Mouse (Mus musculus) heart, embryonic 16.5 days (tissue): Measurements from ENCODE around the gene Myh9. TPM values are rescaled to one million over a fixed set of nuclear protein-coding genes. Genes with fewer than 3 reads are reported as not detected.
A peak's percentile ranks its signal among the peaks of the same experiment; 100 is the strongest.

Source experiments
- ATAC-seq: fragments of 200-750 bp; cut with Nextera tagmentation; replicated peaks from 2 replicates; pipeline ENCODE4 v1.8.0; 2017; ENCODE audit warnings: moderate number of reproducible peaks; ENCODE audit not compliant: insufficient read depth, low FRiP score; ENCODE audit errors: extremely low read depth
- H3K27ac ChIP-seq: fragments of 300-500 bp; sonication (generic); 2 replicates; pipeline ENCODE4 v1.5.1; 2014; ENCODE audit warnings: mild to moderate bottlenecking, low read length, control low read depth, moderate library complexity
- H3K27me3 ChIP-seq: fragments of 300-500 bp; sonication (generic); 2 replicates; pipeline ENCODE4 v1.6.1; 2014; ENCODE audit warnings: low read length, mixed read lengths; ENCODE audit not compliant: control insufficient read depth, insufficient read depth
- H3K36me3 ChIP-seq: fragments of 300-500 bp; sonication (generic); 2 replicates; pipeline ENCODE4 v1.6.1; 2014; ENCODE audit not compliant: control insufficient read depth, insufficient read depth
- H3K4me1 ChIP-seq: fragments of 300-500 bp; sonication (generic); 2 replicates; pipeline ENCODE4 v1.6.1; 2014; ENCODE audit warnings: low read length, mixed read lengths; ENCODE audit not compliant: control insufficient read depth, insufficient read depth
- H3K4me2 ChIP-seq: fragments of 300-500 bp; sonication (generic); 2 replicates; pipeline ENCODE4 v1.6.1; 2014; ENCODE audit warnings: low read depth, mild to moderate bottlenecking, control low read depth, low read length
- H3K4me3 ChIP-seq: fragments of 300-500 bp; sonication (generic); 2 replicates; pipeline ENCODE4 v1.5.1; 2014; ENCODE audit warnings: mild to moderate bottlenecking, control low read depth, low read length
- H3K9ac ChIP-seq: fragments of 300-500 bp; sonication (generic); 2 replicates; pipeline ENCODE4 v1.6.1; 2014; ENCODE audit warnings: low read length, control low read depth
- H3K9me3 ChIP-seq: fragments of 300-500 bp; sonication (generic); replicated peaks from 2 replicates; pipeline ENCODE4 v1.6.1; 2016; ENCODE audit warnings: low read length; ENCODE audit not compliant: control insufficient read depth
- WGBS: fragments of 180-500 bp; shearing (Covaris S2); extraction: QIAGEN DNeasy Blood & Tissue Kit; methylation state at CpG from one replicate; pipeline ENCODE4 v1.1.7; 2014; 5-methylcytosine and 5-hydroxymethylcytosine counted together
- polyA plus RNA-seq: library from polyadenylated mRNA; unstranded; fragments of >200 nt; fragmentation: Nextera tagmentation; extraction: Ambion mirVana; gene quantifications from 2 replicates; pipeline ENCODE4 v1.2.1, GENCODE M21; 2015

Gene Myh9
- polyA plus RNA-seq, 1 experiment from 2014 or later: 22.8 TPM

DNA sequence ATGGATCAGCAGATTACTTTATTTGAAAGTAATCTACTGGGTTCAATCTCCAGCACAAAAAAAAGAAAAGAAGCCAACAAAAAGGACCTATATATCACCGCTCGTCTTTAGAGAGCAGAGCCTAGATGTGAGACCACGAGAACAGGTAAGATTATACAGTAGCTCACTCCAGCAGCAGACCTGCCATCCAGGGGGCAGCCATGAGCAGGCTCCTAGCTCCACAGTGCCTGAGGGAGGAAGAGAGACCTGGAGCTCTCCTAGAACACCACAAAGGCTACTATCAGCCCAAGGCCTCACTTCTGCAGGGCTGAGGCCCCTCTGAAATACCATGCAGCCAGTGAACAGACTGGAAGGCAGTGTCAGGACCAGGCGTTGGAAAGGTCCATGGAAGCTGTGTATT lies 39.0 kb downstream of the Myh9 start:
- ATAC-seq: no peak
- peak overlapping the region; percentile 84 for H3K27ac ChIP-seq
- H3K9ac ChIP-seq: peak overlapping the region; percentile 57; the same call in 1 of the 2 replicates
- no peaks in the 10 kb centered on the region for H3K9me3 ChIP-seq
- H3K4me1 ChIP-seq: peaks cover 85% of the 10 kb centered on the region
- H3K4me2 ChIP-seq: no peak overlapping the region
- H3K4me3 ChIP-seq: no peak overlapping the region
- WGBS: 81% methylated on average over 4 of the region's 4 CpGs
- no peaks in the 10 kb centered on the region for H3K27me3 ChIP-seq
- peaks cover 18% of the 10 kb centered on the region for H3K36me3 ChIP-seq

DNA sequence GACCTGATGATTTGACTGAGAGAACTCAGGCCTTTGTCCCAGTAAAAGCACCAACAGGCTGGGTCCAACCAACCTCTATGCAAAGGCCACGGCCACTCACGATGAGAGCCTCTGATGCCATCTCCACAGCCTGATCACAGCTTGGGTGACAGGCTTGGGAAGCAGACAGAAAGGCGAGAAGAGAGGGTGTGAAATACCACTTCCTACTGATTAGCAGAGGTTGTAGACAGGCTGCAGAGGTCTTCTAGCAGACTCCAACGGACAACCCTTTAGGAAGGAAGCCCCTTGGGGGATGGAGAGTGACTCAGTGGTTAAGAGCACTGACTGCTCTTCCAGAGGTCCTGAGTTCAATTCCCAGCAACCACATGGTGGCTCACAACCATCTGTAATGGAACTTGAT lies 40.8 kb downstream of the Myh9 start:
- Histone ChIP-seq H3K4me2 (no peak overlapping the region), H3K4me3 (no peak overlapping the region), H3K9me3 (no peaks in the 10 kb centered on the region), H3K9ac (peak overlapping the region; percentile 70), H3K27me3 (no peaks in the 10 kb centered on the region), H3K27ac (peak overlapping the region; percentile 99), H3K4me1 (peaks cover 84% of the 10 kb centered on the region), H3K36me3 (peaks cover 10% of the 10 kb centered on the region)
- no peak for ATAC-seq
- 14% methylated on average over 4 of the region's 4 CpGs for WGBS

DNA sequence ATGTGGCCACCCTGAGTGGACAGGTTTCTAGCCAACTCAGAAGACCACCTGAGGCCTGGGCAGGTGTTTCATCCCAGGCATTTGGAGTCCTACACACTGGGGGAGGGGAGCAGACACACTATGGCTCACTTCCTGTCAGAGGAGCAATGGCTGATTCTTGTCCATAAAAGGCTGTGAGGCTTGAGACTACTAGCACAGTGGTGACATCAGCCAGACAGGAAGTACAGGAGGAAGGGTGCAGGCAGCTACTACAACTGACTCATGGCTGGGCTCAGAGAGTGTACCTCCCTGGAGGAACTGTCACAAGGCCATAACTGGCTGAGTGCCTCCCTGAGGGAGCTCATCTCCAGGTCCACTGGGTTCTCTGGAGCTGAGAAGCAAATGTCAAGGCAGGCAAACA lies 41.5 kb downstream of the Myh9 start:
- Histone ChIP-seq H3K9ac (peak overlapping the region; percentile 70), H3K9me3 (no peaks in the 10 kb centered on the region), H3K4me2 (peak overlapping the region; percentile 19; the same call in 1 of the 2 replicates), H3K4me1 (peaks cover 83% of the 10 kb centered on the region), H3K27me3 (no peaks in the 10 kb centered on the region), H3K4me3 (no peak overlapping the region), H3K36me3 (peaks cover 14% of the 10 kb centered on the region), H3K27ac (peak overlapping the region; percentile 99)
- ATAC-seq: peak; percentile 49

GRCm38 (mm10) chr15:77799491-77800474 lies 42.2 kb downstream of the Myh9 start:
- Histone ChIP-seq H3K9ac (peak overlapping the region; percentile 70), H3K27ac (peak overlapping the region; percentile 99), H3K4me1 (peaks cover 79% of the 10 kb centered on the region), H3K4me2 (peak overlapping the region; percentile 46; the same call in 1 of the 2 replicates), H3K9me3 (no peaks in the 10 kb centered on the region), H3K27me3 (no peaks in the 10 kb centered on the region), H3K4me3 (no peak overlapping the region), H3K36me3 (peaks cover 15% of the 10 kb centered on the region)
- 65% methylated on average over 8 of the region's 8 CpGs for WGBS
- ATAC-seq: no peak

DNA sequence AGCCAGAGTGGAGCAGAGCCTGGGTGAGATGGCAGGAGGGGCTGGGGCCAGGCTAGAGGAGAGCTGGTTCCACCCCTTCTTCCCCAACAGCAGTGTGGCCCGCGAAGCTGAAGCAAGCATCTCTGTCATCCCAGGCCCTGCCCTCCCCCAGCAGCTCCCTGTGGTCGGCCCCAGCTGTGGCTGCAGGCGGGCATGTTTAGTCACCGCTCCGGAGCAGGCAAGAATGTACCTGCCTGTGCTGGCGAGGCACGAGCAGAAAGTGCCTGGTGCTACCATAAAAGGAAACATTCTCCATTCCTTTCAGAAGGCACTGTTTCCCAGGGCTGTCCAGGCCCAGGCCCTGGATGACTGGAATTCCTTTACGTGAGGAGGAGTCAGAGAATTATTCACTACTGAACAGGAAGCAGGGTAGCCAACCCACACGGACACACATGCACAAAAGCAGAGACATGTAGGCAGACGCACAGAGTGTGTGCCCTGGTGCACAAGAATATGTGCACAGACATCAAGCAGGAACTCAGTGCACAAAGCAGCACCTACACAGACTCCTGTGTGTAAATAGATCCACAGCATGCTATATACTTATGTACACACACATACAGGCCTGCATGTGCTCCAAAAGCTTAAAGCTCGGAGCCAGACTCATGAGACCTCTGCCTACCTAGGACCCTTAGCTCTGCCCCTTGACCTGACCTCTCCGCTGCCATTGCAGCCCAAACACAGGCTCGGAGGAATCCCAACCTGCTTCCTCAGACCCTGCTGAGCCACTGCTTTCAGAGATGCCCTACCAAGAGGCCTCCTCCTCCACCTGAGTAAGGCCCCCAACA lies 43.1 kb downstream of the Myh9 start:
- H3K9me3 ChIP-seq: no peaks in the 10 kb centered on the region
- H3K9ac ChIP-seq: peak overlapping the region; percentile 70
- no peaks in the 10 kb centered on the region for H3K27me3 ChIP-seq
- WGBS: 11% methylated on average over 14 of the region's 14 CpGs
- H3K4me1 ChIP-seq: peaks cover 77% of the 10 kb centered on the region
- peak; percentile 80 for ATAC-seq
- peak overlapping the region; percentile 46 for H3K4me2 ChIP-seq
- peaks cover 15% of the 10 kb centered on the region for H3K36me3 ChIP-seq
- peak overlapping the region; percentile 99 for H3K27ac ChIP-seq
- 0 out of 2 replicates have a peak overlapping the region, but pooled peaks have one; percentile 2 for H3K4me3 ChIP-seq

DNA sequence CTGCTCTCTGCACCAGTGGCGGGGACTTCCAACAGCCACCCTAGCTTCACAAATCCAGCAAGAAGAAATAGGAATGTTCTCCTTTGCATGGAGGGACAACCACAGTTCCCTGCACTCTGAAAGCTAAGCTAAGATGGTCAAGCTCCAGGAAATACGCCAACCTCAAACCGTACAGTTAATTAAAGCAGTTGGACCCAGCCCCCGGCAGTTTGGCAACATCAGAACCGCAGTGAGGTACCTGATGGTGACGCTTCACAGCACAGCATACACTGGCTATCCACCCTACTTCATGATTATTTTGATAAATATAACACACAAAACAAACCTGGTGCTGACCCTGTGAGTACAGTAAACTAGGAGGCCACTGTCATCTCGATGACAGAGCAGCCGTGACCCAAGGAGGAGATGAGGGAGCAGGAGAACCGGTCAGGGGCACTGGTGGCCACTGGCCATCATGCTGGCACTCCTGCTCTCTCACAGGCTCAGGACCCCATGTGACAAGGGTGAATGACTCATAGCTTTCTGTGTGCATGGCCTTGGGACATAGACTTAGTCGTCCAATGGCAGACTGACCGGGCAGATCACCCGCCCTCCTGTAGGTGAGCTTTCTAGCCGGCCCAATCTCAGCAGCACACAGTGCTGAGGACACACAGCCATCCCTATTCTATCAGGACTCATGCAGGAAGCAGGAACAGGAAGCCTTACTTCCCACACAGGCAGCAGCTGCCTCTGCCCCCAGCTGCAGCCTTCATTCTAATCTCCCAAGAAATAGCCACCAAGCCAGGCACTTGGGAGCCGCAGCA lies 44.2 kb downstream of the Myh9 start:
- peak overlapping the region; percentile 46; the same call in 1 of the 2 replicates for H3K4me2 ChIP-seq
- H3K4me3 ChIP-seq: no peak overlapping the region
- no peaks in the 10 kb centered on the region for H3K27me3 ChIP-seq
- no peaks in the 10 kb centered on the region for H3K9me3 ChIP-seq
- peak overlapping the region; percentile 70 for H3K9ac ChIP-seq
- H3K36me3 ChIP-seq: peaks cover 15% of the 10 kb centered on the region
- peaks cover 66% of the 10 kb centered on the region for H3K4me1 ChIP-seq
- ATAC-seq: 0 out of 2 replicates have a peak, but pooled peaks have one; percentile 4
- H3K27ac ChIP-seq: peak overlapping the region; percentile 99
- WGBS: 48% methylated on average over 14 of the region's 14 CpGs

- H3K4me3 ChIP-seq: no peak overlapping the region
- peaks cover 58% of the 10 kb centered on the region for H3K4me1 ChIP-seq
- 89% methylated on average over 26 of the region's 26 CpGs for WGBS
- H3K36me3 ChIP-seq: peaks cover 17% of the 10 kb centered on the region
- no peaks in the 10 kb centered on the region for H3K27me3 ChIP-seq
- no peak overlapping the region for H3K9ac ChIP-seq
- H3K4me2 ChIP-seq: no peak overlapping the region
- no peak for ATAC-seq
- H3K9me3 ChIP-seq: no peaks in the 10 kb centered on the region
- H3K27ac ChIP-seq: peak overlapping the region; percentile 28
Observed at GRCm38 (mm10) chr15:77796409-77797035, 45.5 kb downstream of the Myh9 start.

GRCm38 (mm10) chr15:77794908-77795356 lies 47.0 kb downstream of the Myh9 start:
- Histone ChIP-seq H3K27ac (peak overlapping the region; percentile 22; the same call in 1 of the 2 replicates), H3K4me2 (no peak overlapping the region), H3K4me1 (peaks cover 42% of the 10 kb centered on the region), H3K4me3 (no peak overlapping the region), H3K27me3 (no peaks in the 10 kb centered on the region), H3K9me3 (no peaks in the 10 kb centered on the region), H3K9ac (no peak overlapping the region), H3K36me3 (peaks cover 29% of the 10 kb centered on the region)
- ATAC-seq: no peak
- 62% methylated on average over 13 of the region's 13 CpGs for WGBS
